Mouse (Mus musculus) lung, adult 2 months (tissue): ENCODE results near the gene Lama5. TPM values are rescaled to one million over a fixed set of nuclear protein-coding genes. Genes with fewer than 3 reads are reported as not detected.

Source experiments
- DNase-seq: peaks from one replicate; pipeline ENCODE4 v3.0.0; 2022
- H3K4me1 ChIP-seq: fragments of 200-500 bp; 2 replicates; pipeline ENCODE4 v1.6.1; 2011; ENCODE audit warnings: low read length; ENCODE audit not compliant: control insufficient read depth, insufficient read depth
- H3K4me3 ChIP-seq: fragments of 200-500 bp; replicated peaks from 2 replicates; pipeline ENCODE3; 2011; ENCODE audit warnings: low read depth, mild to moderate bottlenecking, control low read depth, low read length; ENCODE audit errors: extremely low read depth
- CTCF ChIP-seq: fragments of 200-500 bp; IDR thresholded peaks from 2 replicates; pipeline ENCODE4 v1.5.1; 2011; ENCODE audit warnings: mild to moderate bottlenecking, low read length, control low read depth; ENCODE audit not compliant: insufficient read depth
- POLR2A ChIP-seq: fragments of 200-500 bp; IDR thresholded peaks from 2 replicates; pipeline ENCODE4 v1.6.1; 2011; ENCODE audit warnings: low read depth, mild to moderate bottlenecking, control low read depth, low read length, borderline replicate concordance; ENCODE audit errors: extremely low read depth
- WGBS: fragments of 180-500 bp; shearing (Covaris S2); methylation state at CpG from one replicate; pipeline ENCODE4 v1.1.7; 2018; 5-methylcytosine and 5-hydroxymethylcytosine counted together
- polyA plus RNA-seq: library from polyadenylated mRNA; depleted of rRNA; stranded (reverse); fragments of >200 nt; gene quantifications from 2 replicates; pipeline ENCODE4 v1.2.3, GENCODE M21; 2012; rRNA removed

Gene Lama5
- polyA plus RNA-seq, 1 experiment = 148 TPM

DNA sequence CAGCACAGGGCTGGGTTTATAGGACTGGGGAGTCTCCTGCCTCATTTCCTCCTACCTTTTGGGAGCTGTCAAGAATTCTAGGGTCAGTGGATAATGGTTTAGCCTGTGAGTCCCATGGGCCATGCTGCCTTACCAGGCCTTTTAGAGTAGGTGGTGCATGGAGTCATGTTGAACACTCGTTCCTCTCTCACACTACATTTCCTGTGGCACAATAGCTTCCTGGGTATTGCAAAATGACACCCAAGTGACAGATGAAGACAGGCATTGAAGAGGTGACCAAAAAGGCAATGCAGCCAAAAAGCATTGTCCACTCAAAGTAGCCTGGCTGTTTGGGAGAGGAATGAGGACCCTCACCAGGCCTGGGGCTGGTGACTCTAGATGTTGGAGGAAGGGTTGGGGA is 98.0 kb downstream of the Lama5 start:
- H3K4me3 ChIP-seq = no peak overlapping the region
- DNase-seq = no peak
- peaks cover 22% of the 10 kb centered on the region for H3K4me1 ChIP-seq
- TF ChIP-seq CTCF = no peak
- no peak for TF ChIP-seq POLR2A
- WGBS = 14% methylated on average over 1 of the region's 1 CpGs

Other genes with a start within 250 kb of the Lama5 start
- gene Taf4, start 249.2 kb downstream of the Lama5 start, polyA plus RNA-seq = 10.1 and 11.5 TPM in 2 replicates
- 19.8 and 24.0 TPM in 2 replicates for gene Lsm14b, start 200.9 kb downstream of the Lama5 start, polyA plus RNA-seq
- gene Psma7, start 183.4 kb downstream of the Lama5 start, polyA plus RNA-seq = 98.3 and 115 TPM in 2 replicates
- 7.1 and 7.4 TPM in 2 replicates for gene Ss18l1, start 183.3 kb downstream of the Lama5 start, polyA plus RNA-seq
- 15.2 and 17.1 TPM in 2 replicates for gene Mtg2, start 155.3 kb downstream of the Lama5 start, polyA plus RNA-seq
- gene Hrh3, start 121.4 kb downstream of the Lama5 start, polyA plus RNA-seq = 0.10 and 0.15 TPM in 2 replicates
- 27.9 and 34.5 TPM in 2 replicates for gene Osbpl2, start 106.6 kb downstream of the Lama5 start, polyA plus RNA-seq
- 108 and 114 TPM in 2 replicates for gene Adrm1, start 54.4 kb downstream of the Lama5 start, polyA plus RNA-seq
- gene Rps21, start 31.5 kb upstream of the Lama5 start, polyA plus RNA-seq = 2,052 and 2,661 TPM in 2 replicates
- 22.7 and 28.2 TPM in 2 replicates for gene Cables2, start 47.6 kb upstream of the Lama5 start, polyA plus RNA-seq
- 1.4 and 2.3 TPM in 2 replicates for gene Rbbp8nl, start 64.0 kb upstream of the Lama5 start, polyA plus RNA-seq
- gene Gata5, start 108.8 kb upstream of the Lama5 start, polyA plus RNA-seq = 5.4 and 9.9 TPM in 2 replicates
- gene Slco4a1, start 230.4 kb upstream of the Lama5 start, polyA plus RNA-seq = 4.9 and 6.2 TPM in 2 replicates